Mouse (Mus musculus) CH12.LX (cell line): Measurements from ENCODE around the gene Rock2. TPM values are rescaled to one million over a fixed set of nuclear protein-coding genes. Genes with fewer than 3 reads are reported as not detected.
A peak's percentile ranks its signal among the peaks of the same experiment; 100 is the strongest.

Experiments used
- DNase-seq: peaks from one replicate; pipeline ENCODE4 v3.0.0-alpha.2; 2013; ENCODE audit errors: extremely low read depth
- H3K27ac ChIP-seq: 2 replicates; pipeline ENCODE4 v1.5.1; 2012; ENCODE audit warnings: low read depth, mild to moderate bottlenecking, control low read depth, moderate library complexity; ENCODE audit not compliant: insufficient read depth
- H3K27me3 ChIP-seq: replicated peaks from 2 replicates; pipeline ENCODE3; 2012; ENCODE audit warnings: inconsistent platforms
- H3K36me3 ChIP-seq, 2 experiments: replicated peaks in 1 of 2; 2 replicates each; pipeline versions ENCODE3 to v1.6.1; 2012; ENCODE audit warnings: inconsistent platforms in 1 of 2, low read length in 1 of 2, mild to moderate bottlenecking in 1 of 2, mixed read lengths in 1 of 2, moderate library complexity in 1 of 2; ENCODE audit not compliant: control insufficient read depth in 1 of 2, insufficient read depth in 1 of 2
- H3K4me1 ChIP-seq, 2 experiments: 2 replicates each; pipeline ENCODE4 v1.6.1; 2012; ENCODE audit warnings: inconsistent platforms in 1 of 2, moderate library complexity in 1 of 2; ENCODE audit not compliant: insufficient read depth in 2 of 2, control insufficient read depth in 1 of 2
- H3K4me2 ChIP-seq: 2 replicates; pipeline ENCODE4 v1.6.1; 2012; ENCODE audit warnings: low read depth, mild to moderate bottlenecking, control low read depth; ENCODE audit not compliant: poor library complexity, insufficient read depth, severe bottlenecking
- H3K4me3 ChIP-seq, 3 experiments: fragments of 150-350 bp in 1 of 3; sonication (generic) in 1 of 3; replicated peaks in 1 of 3; 2 replicates each; pipeline versions ENCODE3 to v1.5.1; 2011 to 2012; ENCODE audit warnings: low read depth in 2 of 3, low read length in 2 of 3, mild to moderate bottlenecking in 2 of 3, moderate library complexity in 2 of 3, control low read depth in 1 of 3, improper control_type of control experiment in 1 of 3, inconsistent platforms in 1 of 3, mixed read lengths in 1 of 3; ENCODE audit not compliant: poor library complexity in 1 of 3
- H3K79me2 ChIP-seq: replicated peaks from 2 replicates; pipeline ENCODE4 v1.6.1; 2012; ENCODE audit warnings: mild to moderate bottlenecking, moderate library complexity; ENCODE audit not compliant: control insufficient read depth, poor library complexity, insufficient read depth, severe bottlenecking; ENCODE audit errors: extremely low read depth
- H3K9ac ChIP-seq: 2 replicates; pipeline ENCODE4 v1.6.1; 2012; ENCODE audit warnings: low read depth, mild to moderate bottlenecking, control low read depth, moderate library complexity; ENCODE audit not compliant: insufficient read depth
- H3K9me3 ChIP-seq: replicated peaks from 2 replicates; pipeline ENCODE3; 2012; ENCODE audit warnings: low read length, inconsistent platforms, mixed read lengths
- BHLHE40 ChIP-seq: IDR thresholded peaks from 2 replicates; pipeline ENCODE4 v1.6.1; 2011; ENCODE audit warnings: mild to moderate bottlenecking, low read depth, low read length, improper control_type of control experiment
- E2F4 ChIP-seq: IDR thresholded peaks from 2 replicates; pipeline ENCODE4 v1.6.1; 2011; ENCODE audit warnings: low read depth, low read length, improper control_type of control experiment; ENCODE audit not compliant: insufficient replicate concordance
- ELF1 ChIP-seq: IDR thresholded peaks from 2 replicates; pipeline ENCODE4 v1.6.1; 2014; ENCODE audit warnings: low read depth, mild to moderate bottlenecking, inconsistent platforms, low read length, improper control_type of control experiment
- EP300 ChIP-seq: IDR thresholded peaks from 2 replicates; pipeline ENCODE4 v1.6.1; 2011; ENCODE audit warnings: low read length, improper control_type of control experiment
- HCFC1 ChIP-seq: IDR thresholded peaks from 2 replicates; pipeline ENCODE4 v1.6.1; 2012; ENCODE audit warnings: low read depth, mild to moderate bottlenecking, inconsistent platforms, low read length, improper control_type of control experiment
- IRF4 ChIP-seq: IDR thresholded peaks from 2 replicates; pipeline ENCODE4 v1.6.1; 2014; ENCODE audit warnings: low read depth, mild to moderate bottlenecking, inconsistent platforms, low read length, improper control_type of control experiment
- JUND ChIP-seq: conservative IDR thresholded peaks from 2 replicates; pipeline ENCODE4 v1.6.1; 2011; ENCODE audit warnings: low read depth, low read length, improper control_type of control experiment
- KAT2A ChIP-seq: IDR thresholded peaks from 2 replicates; pipeline ENCODE4 v1.6.1; 2012; ENCODE audit warnings: low read length, improper control_type of control experiment, inconsistent platforms; ENCODE audit not compliant: insufficient replicate concordance
- MAX ChIP-seq: IDR thresholded peaks from 2 replicates; pipeline ENCODE4 v1.6.1; 2011; ENCODE audit warnings: low read length, improper control_type of control experiment
- NELFE ChIP-seq: IDR thresholded peaks from 2 replicates; pipeline ENCODE4 v1.6.1; 2011; ENCODE audit warnings: low read depth, low read length, improper control_type of control experiment
- PAX5 ChIP-seq: IDR thresholded peaks from 2 replicates; pipeline ENCODE4 v1.6.1; 2012; ENCODE audit warnings: low read length, inconsistent platforms, mixed read lengths
- POLR2A ChIP-seq: IDR thresholded peaks from 2 replicates; pipeline ENCODE4 v1.6.1; 2011; ENCODE audit warnings: low read depth, mild to moderate bottlenecking, improper control_type of control experiment, low read length
- RAD21 ChIP-seq: IDR thresholded peaks from 2 replicates; pipeline ENCODE4 v1.6.1; 2011; ENCODE audit warnings: low read depth, mild to moderate bottlenecking, low read length, improper control_type of control experiment, moderate library complexity
- RCOR1 ChIP-seq: conservative IDR thresholded peaks from 2 replicates; pipeline ENCODE4 v1.6.1; 2012; ENCODE audit warnings: low read depth, mild to moderate bottlenecking, inconsistent platforms, low read length, improper control_type of control experiment
- SIN3A ChIP-seq: IDR thresholded peaks from 2 replicates; pipeline ENCODE4 v1.6.1; 2012; ENCODE audit warnings: low read length, improper control_type of control experiment, inconsistent platforms
- SMC3 ChIP-seq: IDR thresholded peaks from 2 replicates; pipeline ENCODE4 v1.6.1; 2011; ENCODE audit warnings: low read depth, low read length, improper control_type of control experiment
- TBP ChIP-seq: conservative IDR thresholded peaks from 2 replicates; pipeline ENCODE4 v1.6.1; 2011; ENCODE audit warnings: low read depth, low read length, improper control_type of control experiment
- TCF12 ChIP-seq: IDR thresholded peaks from 2 replicates; pipeline ENCODE4 v1.6.1; 2014; ENCODE audit warnings: low read depth, mild to moderate bottlenecking, inconsistent platforms, low read length, improper control_type of control experiment
- USF1 ChIP-seq: IDR thresholded peaks from 2 replicates; pipeline ENCODE4 v1.6.1; 2014; ENCODE audit warnings: low read depth, mild to moderate bottlenecking, inconsistent platforms, low read length, improper control_type of control experiment
- USF2 ChIP-seq: conservative IDR thresholded peaks from 2 replicates; pipeline ENCODE4 v1.6.1; 2011; ENCODE audit warnings: low read depth, low read length, improper control_type of control experiment
- ZMIZ1 ChIP-seq: IDR thresholded peaks from 2 replicates; pipeline ENCODE4 v1.6.1; 2012; ENCODE audit warnings: low read depth, mild to moderate bottlenecking, inconsistent platforms, low read length, improper control_type of control experiment
- dilution Hi-C: fragments of 300-500 bp; cut with MboI; formaldehyde crosslinking; loops from 2 replicates; pipeline ENCODE4 v1.14.3; 2020; ENCODE audit warnings: low sequenced_read_pairs; ENCODE audit not compliant: extremely low pct_unique_long_range_greater_than_20kb, extremely low pct_ligation_motif_present
- in situ Hi-C: fragments of 300-500 bp; cut with MboI; formaldehyde crosslinking; loops from 3 replicates; pipeline ENCODE4 v1.14.3; 2019; ENCODE audit warnings: low sequenced_read_pairs, low pct_ligation_motif_present, low pct_unique_long_range_greater_than_20kb, mixed read lengths
- polyA plus RNA-seq: library from polyadenylated mRNA; unstranded; fragments of >175 nt; gene quantifications from 2 replicates; pipeline ENCODE4 v1.2.1, GENCODE M21; 2012; ENCODE audit warnings: low read depth; ENCODE audit not compliant: insufficient read length
- total RNA-seq, 2 experiments: library from RNA; depleted of rRNA; stranded (reverse); fragments of 300-350 nt in 1 of 2; fragments of >200 nt in 1 of 2; gene quantifications; 2 replicates each; pipeline ENCODE4 v1.2.3; 2012 to 2014

The Rock2 gene
- total and polyA plus RNA-seq, 3 experiments: 39.1 to 49.9 (median 40.3) TPM

GRCm38 (mm10) chr12:16893656-16894395 lies 869 bp upstream of the Rock2 start (continued):
- TF ChIP-seq E2F4: 0 out of 2 replicates have a peak, but pooled peaks have one; percentile 26
- peak; percentile 74 for TF ChIP-seq EP300
- peak; percentile 44; the same call in 1 of the 2 replicates for TF ChIP-seq MAX
- TF ChIP-seq NELFE: peak; percentile 58
- peak; percentile 80 for TF ChIP-seq IRF4
- TF ChIP-seq PAX5: no peak
- peak; percentile 78 for TF ChIP-seq SIN3A
- 0 out of 2 replicates have a peak, but pooled peaks have one; percentile 37 for TF ChIP-seq KAT2A
- TF ChIP-seq RAD21: no peak; the same call in 1 of the 2 replicates
- TF ChIP-seq USF1: no peak
- TF ChIP-seq JUND: peak; percentile 28; the same call in 1 of the 2 replicates
- TF ChIP-seq TCF12: peak; percentile 49
- TF ChIP-seq, all 38 proteins: peak for 23

- DNase-seq: no peak
- Histone ChIP-seq H3K27me3 (no peaks in the 10 kb centered on the region), H3K9me3 (no peaks in the 10 kb centered on the region), H3K79me2 (peaks cover 40% of the 10 kb centered on the region)
- TF ChIP-seq JUND (0 out of 2 replicates have a peak, but pooled peaks have one; percentile 32), SMC3 (no peak), TBP (peak; percentile 89), IRF4 (peak; percentile 32; the same call in 1 of the 2 replicates), TCF12 (peak; percentile 22), BHLHE40 (peak; percentile 21; the same call in 1 of the 2 replicates), RCOR1 (no peak), HCFC1 (no peak), RAD21 (no peak), USF2 (no peak), ZMIZ1 (0 out of 2 replicates have a peak, but pooled peaks have one; percentile 14), ELF1 (peak; percentile 25; the same call in 1 of the 2 replicates), POLR2A (peak; percentile 60), SIN3A (peak; percentile 61)
- TF ChIP-seq, all 38 proteins: peak for 9
- H3K4me1 ChIP-seq: peaks cover 8 to 32% of the 10 kb centered on the region in 2 experiments
- dilution Hi-C loops: no loop called here
- H3K27ac ChIP-seq: peak overlapping the region; percentile 89
- no peaks in the 10 kb centered on the region for H3K36me3 ChIP-seq
- H3K4me3 ChIP-seq: peak overlapping the region; percentile 82 to 100 (median 92)
- in situ Hi-C loops: no loop called here
- H3K9ac ChIP-seq: peak overlapping the region; percentile 98
- H3K4me2 ChIP-seq: peak overlapping the region; percentile 61; the same call in 1 of the 2 replicates
These were observed 680 bp downstream of the Rock2 start for GRCm38 (mm10) chr12:16895221-16895928.
